Mouse (Mus musculus) lung, postnatal 0 days (tissue): ENCODE results near the gene Pi4kb. TPM values are rescaled to one million over a fixed set of nuclear protein-coding genes. Genes with fewer than 3 reads are reported as not detected.

ENCODE experiments used
- ATAC-seq: fragments of 200-750 bp; cut with Nextera tagmentation; 2 replicates; pipeline ENCODE4 v1.8.0; 2017; ENCODE audit warnings: moderate library complexity
- DNase-seq: peaks from one replicate; pipeline ENCODE4 v3.0.0-alpha.2; 2016; ENCODE audit warnings: low spot score
- H3K27ac ChIP-seq: fragments of 300-500 bp; sonication (generic); 2 replicates; pipeline ENCODE4 v1.5.1; 2014; ENCODE audit warnings: antibody characterized with exemption, mild to moderate bottlenecking, low read length, mixed read lengths
- H3K27me3 ChIP-seq: fragments of 300-500 bp; sonication (generic); replicated peaks from 2 replicates; pipeline ENCODE4 v1.6.1; 2014; ENCODE audit warnings: low read length, mixed read lengths; ENCODE audit not compliant: insufficient read depth
- H3K36me3 ChIP-seq: fragments of 300-500 bp; sonication (generic); 2 replicates; pipeline ENCODE4 v1.6.1; 2014; ENCODE audit warnings: low read length, mixed read lengths; ENCODE audit not compliant: insufficient read depth
- H3K4me1 ChIP-seq: fragments of 300-500 bp; sonication (generic); 2 replicates; pipeline ENCODE4 v1.6.1; 2014; ENCODE audit warnings: antibody characterized with exemption, low read depth, low read length, mixed read lengths; ENCODE audit not compliant: insufficient read depth
- H3K4me2 ChIP-seq: fragments of 300-500 bp; sonication (generic); replicated peaks from 2 replicates; pipeline ENCODE4 v1.6.1; 2014; ENCODE audit warnings: low read depth, mild to moderate bottlenecking, low read length, moderate library complexity, mixed read lengths
- H3K4me3 ChIP-seq: fragments of 300-500 bp; sonication (generic); 2 replicates; pipeline ENCODE4 v1.5.1; 2014; ENCODE audit warnings: low read depth, low read length
- H3K9ac ChIP-seq: fragments of 300-500 bp; sonication (generic); replicated peaks from 2 replicates; pipeline ENCODE4 v1.6.1; 2014; ENCODE audit warnings: low read depth, mild to moderate bottlenecking
- H3K9me3 ChIP-seq: fragments of 300-500 bp; sonication (generic); 2 replicates; pipeline ENCODE4 v1.6.1; 2016; ENCODE audit warnings: low read length, mixed read lengths
- CTCF ChIP-seq: IDR thresholded peaks from 2 replicates; pipeline ENCODE4 v1.5.1; 2016; ENCODE audit warnings: antibody characterized with exemption, mild to moderate bottlenecking
- EP300 ChIP-seq: IDR thresholded peaks from 2 replicates; pipeline ENCODE4 v1.6.1; 2016; ENCODE audit warnings: antibody characterized with exemption, mild to moderate bottlenecking, control low read depth
- WGBS: fragments of 180-500 bp; shearing (Covaris S2); extraction: QIAGEN DNeasy Blood & Tissue Kit; methylation state at CpG from one replicate; pipeline ENCODE4 v1.1.7; 2014; 5-methylcytosine and 5-hydroxymethylcytosine counted together
- polyA plus RNA-seq: library from polyadenylated mRNA; unstranded; fragments of >200 nt; fragmentation: Nextera tagmentation; extraction: Ambion mirVana; gene quantifications from 2 replicates; pipeline ENCODE4 v1.2.1, GENCODE M21; 2015

Pi4kb gene
- polyA plus RNA-seq, 1 experiment from 2014 or later = 13.6 TPM

- Histone ChIP-seq H3K27ac (peak overlapping the region; percentile 90), H3K9ac (peak overlapping the region; percentile 64), H3K27me3 (no peaks in the 10 kb centered on the region), H3K4me2 (peak overlapping the region; percentile 92), H3K4me1 (peaks cover 5% of the 10 kb centered on the region; the same call in 1 of the 2 replicates), H3K36me3 (peaks cover 6% of the 10 kb centered on the region; the same call in 1 of the 2 replicates), H3K9me3 (no peaks in the 10 kb centered on the region), H3K4me3 (peak overlapping the region; percentile 85)
- TF ChIP-seq CTCF (peak; percentile 37), EP300 (no peak)
- WGBS = 14% methylated on average over 13 of the region's 13 CpGs
- no peak for ATAC-seq
- peak; percentile 21 for DNase-seq
These were observed 39.3 kb downstream of the Pi4kb start for GRCm38 (mm10) chr3:95013699-95014427.

DNA sequence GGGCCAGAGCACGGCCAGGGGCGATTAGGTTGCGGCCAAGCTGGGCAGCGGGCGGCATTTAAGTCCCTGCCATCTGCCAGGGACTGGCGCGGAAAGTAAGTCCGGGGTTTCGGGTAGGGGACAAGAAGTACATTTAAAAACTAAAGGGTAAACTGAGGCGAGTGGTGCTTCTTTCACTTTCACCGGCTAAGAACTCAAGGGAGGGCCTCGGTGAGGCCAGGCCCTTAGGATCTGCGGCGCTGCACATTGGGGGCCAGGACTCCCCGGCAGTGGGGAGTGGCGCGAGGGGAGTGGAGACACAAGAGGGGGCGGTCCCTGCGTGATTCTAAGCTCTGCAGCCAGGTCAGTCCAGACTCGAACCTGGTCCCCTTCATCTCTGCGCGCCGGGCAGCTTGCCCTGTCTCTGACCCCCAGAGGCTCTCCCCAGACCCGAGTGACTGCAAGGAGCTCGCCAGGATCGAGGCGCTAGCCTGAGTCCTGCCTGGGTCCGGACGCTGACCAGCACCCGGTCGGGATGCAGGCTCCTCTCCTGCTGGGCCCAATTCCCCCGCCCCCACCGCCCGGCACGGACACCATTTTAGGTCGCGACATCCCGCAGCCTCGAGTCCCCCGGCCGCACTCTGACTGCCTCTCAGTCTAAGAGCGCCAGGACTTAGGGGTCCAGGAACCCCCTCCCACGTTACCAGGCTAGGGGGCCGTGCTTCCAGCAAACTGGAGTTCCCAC, 40.1 kb downstream of the Pi4kb start:
- 1% methylated on average over 39 of the region's 44 CpGs for WGBS
- ATAC-seq (no peak), DNase-seq (peak; percentile 74)

GRCm38 (mm10) chr3:95015337-95015872, 40.9 kb downstream of the Pi4kb start, which contains the start of gene Zfp687:
TSS of gene Zfp687 (minus strand) at chr3:95015448.
- peak; percentile 97 for ATAC-seq
- WGBS = under 1% methylated on average over 23 of the region's 37 CpGs

More for the DNA sequence above, 40.1 kb downstream of the Pi4kb start:
- no peak for TF ChIP-seq CTCF
- no peak for TF ChIP-seq EP300
- H3K27ac ChIP-seq = peak overlapping the region; percentile 90
- H3K4me1 ChIP-seq = peaks cover 5% of the 10 kb centered on the region; the same call in 1 of the 2 replicates
- H3K36me3 ChIP-seq = peaks cover 6% of the 10 kb centered on the region; the same call in 1 of the 2 replicates
- peak overlapping the region; percentile 64 for H3K9ac ChIP-seq
- H3K27me3 ChIP-seq = no peaks in the 10 kb centered on the region
- no peaks in the 10 kb centered on the region for H3K9me3 ChIP-seq
- peak overlapping the region; percentile 85 for H3K4me3 ChIP-seq
- peak overlapping the region; percentile 92 for H3K4me2 ChIP-seq

DNA sequence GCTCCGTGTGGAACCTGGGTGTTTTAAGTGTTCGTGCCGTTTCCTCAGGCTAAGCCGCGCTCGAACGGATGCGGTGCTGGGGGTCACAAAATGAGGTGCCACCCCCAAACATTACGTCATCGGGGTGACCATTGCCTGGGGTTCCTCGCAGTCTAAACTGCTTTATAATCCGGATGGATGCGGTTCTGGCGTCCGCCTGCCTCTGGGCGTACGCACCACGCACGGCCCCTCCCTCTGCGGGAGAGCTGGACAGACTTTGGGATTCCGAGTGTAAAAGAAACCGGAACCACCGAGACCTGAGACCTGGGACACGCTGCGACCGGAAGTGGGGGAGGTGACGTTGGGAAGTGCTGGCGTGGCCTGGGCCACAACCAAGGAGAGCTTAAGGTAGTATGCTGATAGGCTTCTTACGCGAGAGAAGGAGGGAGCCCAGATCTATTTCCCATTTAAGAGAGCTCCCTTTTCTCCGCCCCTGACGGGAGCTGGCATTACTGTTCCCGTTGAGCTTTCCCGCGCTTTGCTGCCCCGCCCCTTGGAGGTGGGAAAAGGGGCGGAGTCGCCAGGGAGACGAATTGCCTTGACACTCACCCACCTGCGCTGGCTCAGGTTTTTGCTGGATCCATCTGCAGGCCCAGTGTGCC, 41.5 kb downstream of the Pi4kb start:
- peak; percentile 74 for ATAC-seq
- DNase-seq = peak; percentile 98
- under 1% methylated on average over 38 of the region's 40 CpGs for WGBS
- Histone ChIP-seq H3K9ac (peak overlapping the region; percentile 33), H3K27ac (peak overlapping the region; percentile 90), H3K27me3 (no peaks in the 10 kb centered on the region), H3K4me3 (peak overlapping the region; percentile 85), H3K4me1 (peaks cover 5% of the 10 kb centered on the region; the same call in 1 of the 2 replicates), H3K4me2 (peak overlapping the region; percentile 75), H3K36me3 (peaks cover 6% of the 10 kb centered on the region; the same call in 1 of the 2 replicates), H3K9me3 (no peaks in the 10 kb centered on the region)
- TF ChIP-seq CTCF = no peak
- TF ChIP-seq EP300 = 0 out of 2 replicates have a peak, but pooled peaks have one; percentile 11

More at GRCm38 (mm10) chr3:95015337-95015872, 40.9 kb downstream of the Pi4kb start, which contains the start of gene Zfp687:
- H3K4me1 ChIP-seq = peaks cover 5% of the 10 kb centered on the region; the same call in 1 of the 2 replicates
- peak within 1 kb of the TSS; percentile 85 for H3K4me3 ChIP-seq
- peak within 1 kb of the TSS; percentile 64 for H3K9ac ChIP-seq
- peak; percentile 100 for DNase-seq
- peak within 1 kb of the TSS; percentile 92 for H3K4me2 ChIP-seq
- H3K27ac ChIP-seq = peak within 1 kb of the TSS; percentile 90
- no peaks in the 10 kb centered on the region for H3K27me3 ChIP-seq
- no peaks in the 10 kb centered on the region for H3K9me3 ChIP-seq
- peaks cover 6% of the 10 kb centered on the region; the same call in 1 of the 2 replicates for H3K36me3 ChIP-seq
- TF ChIP-seq CTCF (no peak), EP300 (no peak)

DNA sequence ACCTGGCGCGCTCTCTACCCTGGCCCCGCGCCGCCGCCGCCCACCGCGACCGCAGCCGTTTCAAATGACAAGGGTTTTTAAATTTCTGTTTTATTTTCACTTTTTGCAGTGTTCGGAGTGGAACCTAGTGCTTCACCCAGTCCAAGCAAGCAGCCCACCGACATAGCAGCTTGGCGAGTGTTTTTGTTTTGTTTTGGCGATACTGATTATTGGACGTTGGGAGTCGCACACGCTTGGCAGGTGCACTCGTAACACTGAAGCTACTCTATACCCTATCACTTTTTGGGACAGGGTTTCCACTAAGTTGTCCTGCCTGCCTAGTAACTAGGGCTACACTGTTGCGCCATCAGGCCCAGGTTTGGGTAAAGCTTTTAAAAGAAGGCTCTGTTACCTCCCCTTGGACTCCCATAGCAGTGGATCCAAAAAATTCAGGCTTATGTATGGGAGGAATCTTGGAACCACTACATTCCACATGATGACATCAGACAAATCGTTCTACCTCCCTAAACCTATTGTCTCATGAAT, 42.1 kb downstream of the Pi4kb start:
- no peak for ATAC-seq
- TF ChIP-seq EP300 (no peak), CTCF (no peak)
- Histone ChIP-seq H3K36me3 (peaks cover 4% of the 10 kb centered on the region; the same call in 1 of the 2 replicates), H3K27ac (peak overlapping the region; percentile 90), H3K27me3 (no peaks in the 10 kb centered on the region), H3K4me2 (peak overlapping the region; percentile 75), H3K9me3 (no peaks in the 10 kb centered on the region), H3K9ac (peak overlapping the region; percentile 33; the same call in 1 of the 2 replicates), H3K4me1 (peaks cover 5% of the 10 kb centered on the region; the same call in 1 of the 2 replicates), H3K4me3 (peak overlapping the region; percentile 85)
- WGBS = 3% methylated on average over 21 of the region's 21 CpGs
- DNase-seq = peak; percentile 26
